Mouse (Mus musculus) urinary bladder, adult 18-20 months (tissue): ENCODE results near the gene Tacstd2.
"Not testable (repeated sequence)": the region's sequence is repeated elsewhere in the genome, so short reads cannot be mapped to it uniquely, and the experiment has no call there.

Experiments
- DNase-seq, 2 experiments: peaks; one replicate each; pipeline ENCODE4 v3.0.0; 2022; ENCODE audit warnings: low spot score in 2 of 2, mixed read lengths in 2 of 2

Gene Tacstd2

DNA sequence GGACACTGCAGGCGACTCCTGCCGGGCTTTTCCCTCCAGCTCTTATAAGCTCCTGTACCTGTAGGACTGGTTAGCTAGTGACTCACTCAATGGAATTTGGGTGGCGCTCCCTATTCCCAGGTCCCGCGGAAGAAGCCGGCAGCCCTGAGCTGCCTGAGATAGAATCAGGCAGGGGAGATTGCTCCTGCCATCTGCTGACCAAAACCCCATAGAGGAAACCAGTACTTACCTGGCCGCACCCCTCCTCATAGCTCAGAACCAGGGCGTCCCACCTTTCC, at the start of gene Tacstd2:
Gene Tacstd2 (minus strand): TSS at position 20 of the 278 bp plus-strand sequence.
- DNase-seq = peak; percentile 33 to 73

- no peak for DNase-seq
Measured at GRCm38 (mm10) chr6:67566270-67566669, 30.7 kb upstream of the Tacstd2 start.

DNA sequence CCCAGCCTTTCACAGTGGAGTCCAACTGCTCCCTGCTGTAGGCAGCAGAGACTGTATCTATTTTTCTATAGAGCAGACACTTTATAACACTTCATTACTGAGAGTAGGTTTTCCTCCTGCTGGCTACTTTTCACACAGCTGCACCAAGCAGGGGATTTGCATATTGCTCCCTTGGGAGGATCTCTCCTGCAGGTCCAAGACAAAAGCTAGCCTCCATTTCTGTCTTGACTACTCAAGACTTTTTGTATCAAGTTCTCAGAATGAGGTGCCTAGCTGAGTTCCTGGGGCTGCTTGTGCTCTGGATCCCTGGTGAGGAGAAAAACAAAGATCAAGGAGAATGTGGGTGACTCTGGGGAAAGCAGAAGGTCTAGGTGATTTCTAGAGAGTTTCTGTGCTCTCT, 19.8 kb upstream of the Tacstd2 start:
- DNase-seq = no peak

GRCm38 (mm10) chr6:67549550-67549949, 14.0 kb upstream of the Tacstd2 start:
- no peak for DNase-seq

- peak; percentile 6 to 39 for DNase-seq
Measured at GRCm38 (mm10) chr6:67535005-67535776, 405 bp downstream of the Tacstd2 start.

DNA sequence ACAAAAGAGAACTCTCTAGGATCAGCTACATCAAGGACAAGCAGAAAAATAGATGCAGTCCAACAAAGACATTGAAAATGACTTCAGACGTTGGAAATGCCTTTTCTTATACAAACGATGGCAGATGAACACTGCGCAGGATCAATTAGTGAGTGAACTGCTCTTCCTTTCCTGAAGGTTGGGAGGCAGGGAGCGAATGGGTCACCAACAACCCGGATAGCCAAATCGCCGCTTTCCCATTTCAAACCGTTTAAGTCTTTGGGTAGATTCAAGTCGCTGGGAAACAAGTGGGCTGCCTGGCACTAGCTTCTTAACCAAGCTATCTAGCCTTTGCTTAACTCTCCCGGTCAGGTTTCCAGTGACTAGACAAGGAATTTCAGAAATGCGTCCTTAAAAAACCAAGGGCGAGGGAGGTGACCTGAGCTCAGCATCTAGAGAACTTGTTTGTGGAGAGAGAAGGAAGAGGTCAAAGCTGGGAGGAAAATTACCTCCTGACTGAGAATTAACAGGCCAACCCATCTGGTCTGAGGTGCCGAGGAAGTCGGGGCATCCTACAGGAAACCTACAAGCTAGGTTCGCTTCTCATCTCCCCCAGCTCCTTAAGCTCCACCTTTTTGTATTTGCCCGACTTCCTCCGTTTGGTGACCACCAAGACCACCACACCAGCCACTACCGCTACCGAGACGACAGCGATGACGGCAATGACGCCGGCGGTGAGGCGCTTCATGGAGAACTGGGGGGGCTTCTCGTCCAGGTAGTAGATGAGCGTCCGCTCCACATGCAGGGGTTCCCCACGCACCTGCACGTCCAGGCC, 1.2 kb downstream of the Tacstd2 start:
- DNase-seq = peak in 1 of 2 experiments; percentile 8

DNA sequence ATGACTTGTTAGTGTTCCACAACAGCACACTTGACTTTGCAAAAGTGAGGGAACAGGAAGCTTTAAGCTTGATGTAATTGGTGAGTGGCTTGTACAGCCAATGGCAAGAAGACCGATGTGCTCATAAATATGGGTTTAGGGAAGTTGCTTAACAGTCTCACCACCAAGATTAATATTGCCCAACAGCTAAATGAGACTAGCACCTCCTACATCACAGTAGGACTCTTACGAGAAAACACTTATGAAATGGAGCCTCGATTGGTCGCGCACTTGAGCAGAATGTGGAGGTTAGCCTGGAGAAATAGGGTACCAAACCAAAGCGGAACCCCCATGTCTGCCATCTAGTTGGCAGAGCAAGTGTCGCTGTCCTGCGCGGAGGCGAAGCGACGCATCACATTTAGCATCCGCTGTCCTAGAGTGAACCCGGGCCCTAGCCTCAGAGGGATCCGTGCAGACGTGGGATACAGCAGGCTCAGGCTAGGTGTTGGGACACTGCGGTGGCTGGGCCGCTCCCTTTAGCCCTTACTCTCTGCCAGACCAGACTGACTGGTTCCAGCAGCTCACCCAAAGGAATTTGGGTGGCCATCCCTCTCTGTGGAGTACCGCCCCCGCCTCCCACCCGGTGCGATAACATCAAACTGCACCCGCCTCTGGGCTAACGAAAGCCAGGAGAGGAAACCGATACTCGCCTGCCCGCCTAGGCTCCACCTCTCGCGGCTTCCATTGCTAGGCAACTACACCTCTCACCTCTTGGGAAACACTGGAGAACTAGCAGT, 2.7 kb downstream of the Tacstd2 start:
- DNase-seq = peak; percentile 69 to 84

GRCm38 (mm10) chr6:67531822-67532162, 3.8 kb downstream of the Tacstd2 start:
- DNase-seq = no peak

- DNase-seq = peak in 1 of 2 experiments; percentile 31
Measured at GRCm38 (mm10) chr6:67530992-67531821, 4.4 kb downstream of the Tacstd2 start.

- no peak for DNase-seq
Measured at GRCm38 (mm10) chr6:67526356-67526755, 9.2 kb downstream of the Tacstd2 start.

- peak; percentile 27 to 41 for DNase-seq
Measured at GRCm38 (mm10) chr6:67510752-67511151, 24.8 kb downstream of the Tacstd2 start.

- DNase-seq = not testable (repeated sequence)
Measured at GRCm38 (mm10) chr6:67501938-67502337, 33.7 kb downstream of the Tacstd2 start.

DNA sequence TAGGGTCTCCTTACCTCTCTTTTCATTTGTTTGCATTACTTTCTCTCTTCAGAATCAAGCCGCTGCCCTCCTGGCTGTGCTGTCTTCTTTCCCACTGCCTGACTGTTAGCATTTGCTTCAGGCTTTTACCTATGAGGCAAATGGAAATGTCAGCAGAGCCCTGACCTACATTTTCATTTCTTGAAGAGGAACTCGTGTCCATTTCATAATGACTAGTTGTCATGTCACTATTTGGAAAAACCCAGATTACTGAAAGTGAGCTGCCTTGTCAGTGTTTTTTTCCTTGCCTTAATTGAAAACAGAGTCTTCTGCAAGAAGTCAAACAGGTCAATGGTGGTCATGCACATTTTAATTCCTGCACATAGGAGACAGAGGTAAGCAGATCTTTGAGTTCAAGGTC, 43.8 kb downstream of the Tacstd2 start, which contains the start of gene Il23r:
Gene Il23r (minus strand): TSS at position 101 of the 400 bp plus-strand sequence.
- no peak for DNase-seq
